Mouse (Mus musculus): ENCODE measurements around the gene Fbxo34.
"Not testable (repeated sequence)": the region's sequence is repeated elsewhere in the genome, so short reads cannot be mapped to it uniquely, and the experiment has no call there.

The Fbxo34 gene

GRCm38 (mm10) chr14:47450121-47450520 lies at the start of gene Fbxo34:
Gene Fbxo34 (plus strand): TSS chr14:47450421.
- DNase-seq (ENCODE audit: low spot score) = not testable (repeated sequence)

- DNase-seq (ENCODE audit: low spot score) = no peak
Measured at GRCm38 (mm10) chr14:47402735-47403134, 47.5 kb upstream of the Fbxo34 start.

GRCm38 (mm10) chr14:47406000-47406399 lies 44.2 kb upstream of the Fbxo34 start:
- DNase-seq (ENCODE audit: low spot score) = no peak

- DNase-seq (ENCODE audit: low spot score) = no peak
Measured at GRCm38 (mm10) chr14:47417346-47417745, 32.9 kb upstream of the Fbxo34 start.

- peak; percentile 92 for DNase-seq (ENCODE audit: low spot score)
Measured at GRCm38 (mm10) chr14:47417775-47418665, 32.2 kb upstream of the Fbxo34 start, which contains the start of gene Dlgap5. Gene Dlgap5 (minus strand): TSS chr14:47418407.

GRCm38 (mm10) chr14:47418666-47418991 lies 31.6 kb upstream of the Fbxo34 start:
- DNase-seq (ENCODE audit: low spot score) = no peak

- no peak for DNase-seq (ENCODE audit: low spot score)
Measured at GRCm38 (mm10) chr14:47419034-47419625, 31.1 kb upstream of the Fbxo34 start.

- DNase-seq (ENCODE audit: low spot score) = no peak
Measured at GRCm38 (mm10) chr14:47419723-47420276, 30.4 kb upstream of the Fbxo34 start.

- DNase-seq (ENCODE audit: low spot score) = no peak
Measured at GRCm38 (mm10) chr14:47421606-47422005, 28.6 kb upstream of the Fbxo34 start.

- DNase-seq (ENCODE audit: low spot score) = no peak
Measured at GRCm38 (mm10) chr14:47422466-47422865, 27.8 kb upstream of the Fbxo34 start.

GRCm38 (mm10) chr14:47432987-47433386 lies 17.2 kb upstream of the Fbxo34 start:
- no peak for DNase-seq (ENCODE audit: low spot score)

GRCm38 (mm10) chr14:47438947-47439346 lies 11.3 kb upstream of the Fbxo34 start:
- no peak for DNase-seq (ENCODE audit: low spot score)

GRCm38 (mm10) chr14:47444907-47445306 lies 5.3 kb upstream of the Fbxo34 start:
- no peak for DNase-seq (ENCODE audit: low spot score)

- no peak for DNase-seq (ENCODE audit: low spot score)
Measured at GRCm38 (mm10) chr14:47445331-47446095, 4.7 kb upstream of the Fbxo34 start.

GRCm38 (mm10) chr14:47459556-47459955 lies 9.3 kb downstream of the Fbxo34 start:
- DNase-seq (ENCODE audit: low spot score) = no peak

GRCm38 (mm10) chr14:47461997-47462396 lies 11.8 kb downstream of the Fbxo34 start:
- no peak for DNase-seq (ENCODE audit: low spot score)

GRCm38 (mm10) chr14:47462453-47462852 lies 12.2 kb downstream of the Fbxo34 start:
- no peak for DNase-seq (ENCODE audit: low spot score)

- no peak for DNase-seq (ENCODE audit: low spot score)
Measured at GRCm38 (mm10) chr14:47462877-47463460, 12.7 kb downstream of the Fbxo34 start.

- no peak for DNase-seq (ENCODE audit: low spot score)
Measured at GRCm38 (mm10) chr14:47464426-47464825, 14.2 kb downstream of the Fbxo34 start.

GRCm38 (mm10) chr14:47465468-47466175 lies 15.4 kb downstream of the Fbxo34 start:
- DNase-seq (ENCODE audit: low spot score) = no peak

GRCm38 (mm10) chr14:47472359-47472742 lies 22.1 kb downstream of the Fbxo34 start:
- peak; percentile 94 for DNase-seq (ENCODE audit: low spot score)
